Mouse (Mus musculus): ENCODE results near the gene Myo10. TPM values are rescaled to one million over a fixed set of nuclear protein-coding genes. Genes with fewer than 3 reads are reported as not detected.

Myo10 gene
- polyA plus RNA-seq (2015; fragmentation: Nextera tagmentation; extraction: Ambion mirVana) = 16.5 and 17.7 TPM in 2 replicates

GRCm38 (mm10) chr15:25622200-25622866, at the start of gene Myo10:
Gene Myo10, plus strand, starts transcription at chr15:25622525.

GRCm38 (mm10) chr15:25843086-25843991, 221.0 kb downstream of the Myo10 start, which contains the start of gene Retreg1:
Gene Retreg1, plus strand, starts transcription at chr15:25843180.

Other genes starting within 250 kb of the Myo10 start
- gene Basp1, start 208.8 kb upstream of the Myo10 start, polyA plus RNA-seq (2015; fragmentation: Nextera tagmentation; extraction: Ambion mirVana) = 50.9 and 58.5 TPM in 2 replicates
- 7.1 and 8.8 TPM in 2 replicates for gene Retreg1, start 220.7 kb downstream of the Myo10 start, polyA plus RNA-seq (2015; fragmentation: Nextera tagmentation; extraction: Ambion mirVana)

All from urinary bladder, postnatal 0 days (tissue).